Mouse (Mus musculus) liver, embryonic 14.5 days (tissue): Measurements from ENCODE around the gene Pank2.

Source experiments
- CTCF ChIP-seq: IDR thresholded peaks from 2 replicates; pipeline ENCODE4 v1.5.1; 2016; ENCODE audit warnings: antibody characterized with exemption, low read depth, control low read depth
- EP300 ChIP-seq: IDR thresholded peaks from 2 replicates; pipeline ENCODE4 v1.6.1; 2016; ENCODE audit warnings: antibody characterized with exemption, low read depth

- TF ChIP-seq CTCF (no peak), EP300 (no peak)
Measured at GRCm38 (mm10) chr2:131265056-131265455, 2.8 kb downstream of the Pank2 start.
